Mouse (Mus musculus) stomach, embryonic 15.5 days (tissue): ENCODE data around the gene Lgr4. TPM values are rescaled to one million over a fixed set of nuclear protein-coding genes. Genes with fewer than 3 reads are reported as not detected.
A peak's percentile ranks its signal among the peaks of the same experiment; 100 is the strongest.

Experiments used
- ATAC-seq: fragments of 200-750 bp; cut with Nextera tagmentation; 2 replicates; pipeline ENCODE4 v1.8.0; 2017; ENCODE audit warnings: low read depth, moderate number of reproducible peaks, moderate TSS enrichment; ENCODE audit not compliant: insufficient read depth, low FRiP score
- H3K27ac ChIP-seq: fragments of 300-500 bp; sonication (generic); 2 replicates; pipeline ENCODE4 v1.5.1; 2015; ENCODE audit warnings: mild to moderate bottlenecking, inconsistent platforms
- H3K27me3 ChIP-seq: fragments of 300-500 bp; sonication (generic); replicated peaks from 2 replicates; pipeline ENCODE4 v1.6.1; 2015; ENCODE audit warnings: inconsistent platforms
- H3K36me3 ChIP-seq: fragments of 300-500 bp; sonication (generic); 2 replicates; pipeline ENCODE4 v1.6.1; 2015; ENCODE audit warnings: inconsistent platforms
- H3K4me1 ChIP-seq: fragments of 300-500 bp; sonication (generic); 2 replicates; pipeline ENCODE4 v1.6.1; 2015; ENCODE audit warnings: inconsistent platforms
- H3K4me2 ChIP-seq: fragments of 300-500 bp; sonication (generic); 2 replicates; pipeline ENCODE4 v1.6.1; 2015; ENCODE audit warnings: mild to moderate bottlenecking, inconsistent platforms
- H3K4me3 ChIP-seq: fragments of 300-500 bp; sonication (generic); replicated peaks from 2 replicates; pipeline ENCODE4 v1.5.1; 2015; ENCODE audit warnings: inconsistent platforms
- H3K9ac ChIP-seq: fragments of 300-500 bp; sonication (generic); 2 replicates; pipeline ENCODE4 v1.6.1; 2015; ENCODE audit warnings: inconsistent platforms
- H3K9me3 ChIP-seq: fragments of 300-500 bp; sonication (generic); 2 replicates; pipeline ENCODE4 v1.6.1; 2016; ENCODE audit warnings: inconsistent platforms
- WGBS: fragments of 180-500 bp; shearing (Covaris S2); methylation state at CpG from one replicate; pipeline ENCODE4 v1.1.7; 2015; 5-methylcytosine and 5-hydroxymethylcytosine counted together
- polyA plus RNA-seq: library from polyadenylated mRNA; unstranded; fragments of >200 nt; fragmentation: Nextera tagmentation; extraction: Ambion mirVana; gene quantifications from 2 replicates; pipeline ENCODE4 v1.2.1, GENCODE M21; 2015

The Lgr4 gene
- polyA plus RNA-seq, 1 experiment from 2014 or later = 26.0 TPM

- H3K4me1 ChIP-seq = peaks cover 33% of the 10 kb centered on the region; the same call in 1 of the 2 replicates
- 0 out of 2 replicates have a peak overlapping the region, but pooled peaks have one; percentile 23 for H3K27ac ChIP-seq
- no peaks in the 10 kb centered on the region for H3K9me3 ChIP-seq
- H3K36me3 ChIP-seq = no peaks in the 10 kb centered on the region
- WGBS = 54% methylated on average over 9 of the region's 9 CpGs
- H3K9ac ChIP-seq = no peak overlapping the region
- ATAC-seq = no peak
- no peaks in the 10 kb centered on the region for H3K27me3 ChIP-seq
- no peak overlapping the region for H3K4me2 ChIP-seq
- H3K4me3 ChIP-seq = no peak overlapping the region
Measured at GRCm38 (mm10) chr2:109985560-109985959, 68.1 kb downstream of the Lgr4 start.

GRCm38 (mm10) chr2:109986036-109986785, 68.8 kb downstream of the Lgr4 start:
- H3K4me3 ChIP-seq = no peak overlapping the region
- ATAC-seq = no peak
- H3K9me3 ChIP-seq = no peaks in the 10 kb centered on the region
- 54% methylated on average over 11 of the region's 11 CpGs for WGBS
- H3K9ac ChIP-seq = no peak overlapping the region
- H3K27ac ChIP-seq = 0 out of 2 replicates have a peak overlapping the region, but pooled peaks have one; percentile 2
- no peaks in the 10 kb centered on the region for H3K36me3 ChIP-seq
- peaks cover 36% of the 10 kb centered on the region for H3K4me1 ChIP-seq
- no peaks in the 10 kb centered on the region for H3K27me3 ChIP-seq
- H3K4me2 ChIP-seq = no peak overlapping the region

- 70% methylated on average over 5 of the region's 5 CpGs for WGBS
- Histone ChIP-seq H3K27me3 (no peaks in the 10 kb centered on the region), H3K4me3 (no peak overlapping the region), H3K9me3 (no peaks in the 10 kb centered on the region), H3K4me2 (no peak overlapping the region), H3K4me1 (peaks cover 37% of the 10 kb centered on the region), H3K9ac (no peak overlapping the region), H3K36me3 (no peaks in the 10 kb centered on the region), H3K27ac (no peak overlapping the region; the same call in 1 of the 2 replicates)
- no peak for ATAC-seq
Measured at GRCm38 (mm10) chr2:109987946-109988345, 70.5 kb downstream of the Lgr4 start.

- Histone ChIP-seq H3K27ac (peak overlapping the region; percentile 73), H3K4me2 (no peak overlapping the region), H3K27me3 (no peaks in the 10 kb centered on the region), H3K4me3 (no peak overlapping the region), H3K9ac (no peak overlapping the region), H3K9me3 (no peaks in the 10 kb centered on the region), H3K36me3 (no peaks in the 10 kb centered on the region), H3K4me1 (peaks cover 33% of the 10 kb centered on the region)
- ATAC-seq = no peak
- 5% methylated on average over 3 of the region's 3 CpGs for WGBS
Measured at GRCm38 (mm10) chr2:109989196-109989595, 71.7 kb downstream of the Lgr4 start.

- Histone ChIP-seq H3K9ac (no peak overlapping the region), H3K4me3 (no peak overlapping the region), H3K27ac (peak overlapping the region; percentile 86), H3K27me3 (no peaks in the 10 kb centered on the region), H3K36me3 (no peaks in the 10 kb centered on the region), H3K4me2 (no peak overlapping the region), H3K9me3 (no peaks in the 10 kb centered on the region), H3K4me1 (peaks cover 32% of the 10 kb centered on the region)
- 42% methylated on average over 8 of the region's 8 CpGs for WGBS
- no peak for ATAC-seq
Measured at GRCm38 (mm10) chr2:109989679-109990473, 72.4 kb downstream of the Lgr4 start.

GRCm38 (mm10) chr2:109991754-109992153, 74.3 kb downstream of the Lgr4 start:
- no peaks in the 10 kb centered on the region for H3K36me3 ChIP-seq
- H3K27me3 ChIP-seq = no peaks in the 10 kb centered on the region
- H3K4me1 ChIP-seq = peaks cover 20% of the 10 kb centered on the region
- H3K9me3 ChIP-seq = no peaks in the 10 kb centered on the region
- no peak overlapping the region for H3K9ac ChIP-seq
- ATAC-seq = peak; percentile 76
- no peak overlapping the region for H3K4me2 ChIP-seq
- H3K4me3 ChIP-seq = no peak overlapping the region
- WGBS = 62% methylated on average over 1 of the region's 1 CpGs
- no peak overlapping the region; the same call in 1 of the 2 replicates for H3K27ac ChIP-seq

GRCm38 (mm10) chr2:109992448-109993073, 75.1 kb downstream of the Lgr4 start:
- Histone ChIP-seq H3K4me1 (peaks cover 14% of the 10 kb centered on the region), H3K4me2 (no peak overlapping the region)

GRCm38 (mm10) chr2:109993404-109993803, 76.0 kb downstream of the Lgr4 start:
- H3K9me3 ChIP-seq = no peaks in the 10 kb centered on the region
- no peak overlapping the region for H3K4me2 ChIP-seq
- H3K4me1 ChIP-seq = peaks cover 14% of the 10 kb centered on the region
- no peak overlapping the region for H3K4me3 ChIP-seq
- no peak overlapping the region for H3K27ac ChIP-seq
- no peak overlapping the region for H3K9ac ChIP-seq
- no peak for ATAC-seq
- no peaks in the 10 kb centered on the region for H3K27me3 ChIP-seq
- H3K36me3 ChIP-seq = no peaks in the 10 kb centered on the region

More at GRCm38 (mm10) chr2:109992448-109993073, 75.1 kb downstream of the Lgr4 start:
- Histone ChIP-seq H3K27ac (peak overlapping the region; percentile 61; the same call in 1 of the 2 replicates), H3K9ac (no peak overlapping the region), H3K27me3 (no peaks in the 10 kb centered on the region), H3K36me3 (no peaks in the 10 kb centered on the region), H3K9me3 (no peaks in the 10 kb centered on the region), H3K4me3 (no peak overlapping the region)
- peak; percentile 81 for ATAC-seq
- 55% methylated on average over 11 of the region's 11 CpGs for WGBS

GRCm38 (mm10) chr2:109995061-109995460, 77.6 kb downstream of the Lgr4 start:
- peaks cover 5% of the 10 kb centered on the region; the same call in 1 of the 2 replicates for H3K4me1 ChIP-seq

GRCm38 (mm10) chr2:109996411-109996810, 79.0 kb downstream of the Lgr4 start:
- ATAC-seq = no peak
- no peak overlapping the region for H3K4me3 ChIP-seq
- 73% methylated on average over 12 of the region's 12 CpGs for WGBS
- no peaks in the 10 kb centered on the region for H3K9me3 ChIP-seq
- no peak overlapping the region for H3K4me2 ChIP-seq
- no peak overlapping the region for H3K27ac ChIP-seq
- no peaks in the 10 kb centered on the region for H3K4me1 ChIP-seq
- H3K36me3 ChIP-seq = no peaks in the 10 kb centered on the region
- H3K9ac ChIP-seq = no peak overlapping the region
- no peaks in the 10 kb centered on the region for H3K27me3 ChIP-seq

More at GRCm38 (mm10) chr2:109995061-109995460, 77.6 kb downstream of the Lgr4 start:
- H3K9ac ChIP-seq = no peak overlapping the region
- H3K4me2 ChIP-seq = no peak overlapping the region
- H3K27ac ChIP-seq = peak overlapping the region; percentile 44; the same call in 1 of the 2 replicates
- WGBS = 36% methylated on average over 2 of the region's 2 CpGs
- no peaks in the 10 kb centered on the region for H3K27me3 ChIP-seq
- ATAC-seq = no peak
- no peaks in the 10 kb centered on the region for H3K36me3 ChIP-seq
- no peaks in the 10 kb centered on the region for H3K9me3 ChIP-seq
- H3K4me3 ChIP-seq = no peak overlapping the region

- ATAC-seq = no peak
- H3K4me2 ChIP-seq = no peak overlapping the region
- H3K4me1 ChIP-seq = no peaks in the 10 kb centered on the region
- 0 out of 2 replicates have a peak, but pooled peaks cover 17% of the 10 kb centered on the region for H3K36me3 ChIP-seq
- no peak overlapping the region for H3K4me3 ChIP-seq
- no peak overlapping the region for H3K9ac ChIP-seq
- WGBS = 72% methylated on average over 1 of the region's 1 CpGs
- no peak overlapping the region; the same call in 1 of the 2 replicates for H3K27ac ChIP-seq
- no peaks in the 10 kb centered on the region for H3K27me3 ChIP-seq
- no peaks in the 10 kb centered on the region for H3K9me3 ChIP-seq
Measured at GRCm38 (mm10) chr2:110004668-110005067, 87.2 kb downstream of the Lgr4 start.
